Mouse (Mus musculus): ENCODE data around the gene Gm5592.
"Not testable (repeated sequence)": the region's sequence is repeated elsewhere in the genome, so short reads cannot be mapped to it uniquely, and the experiment has no call there.

Gene Gm5592

GRCm38 (mm10) chr7:41153541-41153940 is at the start of gene Gm5592:
Gene Gm5592, plus strand, starts transcription at chr7:41153841.
- DNase-seq, result not testable (repeated sequence)

DNA sequence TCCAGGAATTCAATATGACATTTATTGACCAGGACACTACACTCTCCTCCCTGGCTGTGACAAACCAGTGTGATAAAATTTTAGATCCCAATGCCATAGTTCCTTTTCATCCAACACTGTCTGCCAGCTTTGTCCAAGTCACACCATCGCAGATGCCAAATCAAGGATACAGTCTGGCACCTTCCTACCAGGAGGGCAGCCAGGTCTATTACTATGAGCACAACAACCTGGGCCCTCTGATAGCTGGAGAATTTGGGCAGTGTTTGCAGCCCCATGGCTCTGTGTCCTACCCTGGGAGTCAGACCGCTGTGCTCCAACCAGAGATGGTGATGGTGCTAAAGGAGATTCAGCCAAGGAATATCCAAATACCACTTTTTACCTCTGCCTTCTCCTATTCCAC is 2.2 kb downstream of the Gm5592 start:
- DNase-seq, result not testable (repeated sequence)

GRCm38 (mm10) chr7:41157879-41158278 is 4.2 kb downstream of the Gm5592 start:
- not testable (repeated sequence) for DNase-seq

GRCm38 (mm10) chr7:41158562-41158961 is 4.9 kb downstream of the Gm5592 start:
- DNase-seq, result not testable (repeated sequence)

DNA sequence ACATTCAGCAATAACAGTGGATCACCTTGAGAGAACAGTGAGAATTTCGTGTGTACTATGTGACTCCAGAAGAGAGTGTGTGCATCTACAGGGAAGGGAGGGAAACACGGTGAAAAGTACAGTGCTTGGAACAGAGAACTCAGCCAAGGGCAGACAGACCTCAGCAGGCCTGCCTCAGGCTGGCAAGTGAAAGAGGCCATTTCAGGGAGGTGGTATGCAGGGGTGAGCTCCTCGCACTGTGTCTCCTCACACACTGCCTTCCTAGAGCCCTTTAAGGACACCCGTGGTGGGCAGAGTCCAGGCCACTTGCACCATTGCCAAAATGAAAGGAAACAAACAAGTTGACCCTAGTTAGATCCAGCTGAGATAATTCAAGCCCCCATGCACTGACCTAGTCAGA is 40.0 kb downstream of the Gm5592 start:
- DNase-seq, result no peak

Measured in right cerebral cortex, adult 18-20 months (tissue).